Mouse (Mus musculus): ENCODE data around the gene Syt7.

Gene Syt7

DNA sequence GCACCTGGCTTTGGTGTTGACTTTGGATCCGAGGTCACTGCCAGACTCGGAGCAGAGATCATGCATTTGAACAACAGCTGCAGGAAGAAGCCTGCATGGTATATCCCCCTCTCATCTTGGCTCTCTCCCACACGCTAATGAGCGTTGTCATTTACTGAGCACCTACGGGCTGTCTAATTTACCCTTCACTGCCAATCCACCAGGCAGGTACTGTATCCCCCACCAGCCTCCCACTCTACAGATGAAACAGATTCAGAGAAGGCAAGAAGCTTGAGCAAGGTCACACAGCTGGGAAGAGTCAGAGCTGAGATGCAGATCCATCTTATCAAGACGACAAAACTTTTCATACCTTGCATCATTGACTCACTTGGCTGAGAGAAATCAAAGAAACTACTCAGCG is 72.7 kb downstream of the Syt7 start:
- DNase-seq = no peak

DNA sequence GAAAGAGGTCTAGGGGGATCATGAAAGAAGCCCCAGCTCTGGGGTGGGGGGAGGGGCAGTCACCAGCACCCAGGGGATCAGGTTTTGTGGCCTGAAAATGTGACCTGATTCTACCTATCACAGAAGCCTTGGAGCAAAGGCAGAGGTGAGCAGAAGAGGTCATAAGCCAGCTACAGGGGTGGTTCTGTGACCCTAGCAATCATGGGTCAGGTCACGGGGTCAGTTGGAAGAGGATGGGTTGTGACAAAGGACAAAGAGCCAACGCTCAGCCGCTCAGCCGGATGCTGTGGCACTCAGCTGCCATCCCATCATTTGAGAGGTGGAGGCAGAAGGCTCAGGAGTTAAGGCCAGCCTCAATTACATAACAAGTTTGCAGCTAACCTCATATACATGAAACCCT is 75.5 kb downstream of the Syt7 start:
- DNase-seq = no peak

DNA sequence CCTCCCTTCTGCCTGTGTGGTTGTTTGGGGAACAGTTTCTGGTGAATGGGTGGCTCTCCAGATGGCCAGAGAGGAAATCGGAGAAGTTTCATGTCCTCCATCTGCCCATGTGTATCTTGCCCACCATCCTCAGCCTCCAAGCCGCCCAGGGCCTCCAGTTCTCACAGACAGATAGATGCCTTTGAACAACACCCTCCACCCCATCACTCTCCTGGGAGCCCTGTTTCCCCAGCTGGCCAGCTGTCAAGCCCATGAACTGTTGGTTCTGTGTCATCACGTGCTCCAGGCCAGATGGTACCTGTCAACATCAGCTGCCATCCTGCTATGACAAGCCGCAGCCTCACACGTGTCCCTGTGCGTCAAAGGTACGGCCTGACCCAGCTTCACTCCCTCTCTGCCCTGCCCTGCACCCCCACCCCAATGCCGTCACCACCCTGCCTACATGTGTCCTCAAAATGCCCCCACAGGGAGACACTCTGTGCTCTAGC is 80.3 kb downstream of the Syt7 start:
- peak; percentile 53 for DNase-seq

DNA sequence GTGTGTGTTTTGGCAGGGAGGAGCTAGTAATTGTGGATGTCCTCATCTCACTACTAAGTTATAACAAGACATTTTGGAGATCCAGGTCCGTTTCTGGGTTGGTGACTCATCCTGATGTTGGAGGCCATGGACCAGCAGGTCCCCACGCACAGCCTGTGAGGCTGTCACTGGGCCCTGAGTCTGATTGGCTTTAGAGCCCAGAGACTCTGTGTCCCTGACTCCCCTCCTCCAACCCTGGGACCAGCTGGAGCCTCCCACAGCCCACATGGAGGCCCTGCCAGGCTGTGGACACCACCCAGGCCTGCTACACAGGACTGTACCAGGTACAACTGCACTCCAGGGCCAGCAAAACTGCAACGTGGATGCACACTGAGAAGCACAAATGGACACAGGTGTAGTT is 84.1 kb downstream of the Syt7 start:
- DNase-seq = no peak

DNA sequence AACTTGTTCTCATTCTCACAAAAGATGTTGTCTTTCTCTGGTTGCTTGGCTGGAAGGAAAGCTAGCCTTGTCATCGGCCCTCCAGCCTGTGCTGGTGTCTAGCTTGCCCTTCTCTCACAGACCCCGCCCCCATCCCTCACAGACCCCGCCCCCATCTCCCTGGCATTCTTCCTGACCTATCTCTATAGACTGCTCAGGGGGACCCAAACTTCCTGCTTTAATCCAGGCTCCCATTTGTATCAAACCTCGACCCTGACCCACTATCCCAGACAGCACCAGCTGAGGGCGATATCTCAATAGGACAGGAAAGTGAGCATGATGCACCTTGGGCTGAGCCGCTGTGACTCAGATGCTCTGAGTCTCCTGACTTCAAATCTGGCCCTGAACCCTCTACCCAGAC is 84.9 kb downstream of the Syt7 start:
- DNase-seq = no peak

DNA sequence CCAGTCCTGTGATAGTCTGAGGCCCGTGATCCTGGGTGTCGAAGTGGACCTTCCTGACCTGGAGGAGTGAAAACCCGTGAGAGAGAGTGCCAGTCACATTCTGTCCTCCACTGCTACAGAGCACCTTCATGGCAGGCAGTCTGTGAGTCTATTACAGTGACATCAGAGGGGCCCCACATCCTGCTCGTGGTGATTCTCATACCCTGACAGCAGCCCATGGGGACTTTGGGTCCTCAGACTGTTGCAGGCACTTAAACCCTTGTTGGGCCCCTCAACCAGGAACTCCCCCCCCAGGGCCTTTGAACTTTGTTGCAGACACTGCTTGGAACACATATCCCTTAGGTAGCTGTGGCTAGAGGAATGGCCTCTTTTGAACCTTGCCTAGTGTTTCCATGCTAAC is 90.7 kb downstream of the Syt7 start:
- DNase-seq = no peak

DNA sequence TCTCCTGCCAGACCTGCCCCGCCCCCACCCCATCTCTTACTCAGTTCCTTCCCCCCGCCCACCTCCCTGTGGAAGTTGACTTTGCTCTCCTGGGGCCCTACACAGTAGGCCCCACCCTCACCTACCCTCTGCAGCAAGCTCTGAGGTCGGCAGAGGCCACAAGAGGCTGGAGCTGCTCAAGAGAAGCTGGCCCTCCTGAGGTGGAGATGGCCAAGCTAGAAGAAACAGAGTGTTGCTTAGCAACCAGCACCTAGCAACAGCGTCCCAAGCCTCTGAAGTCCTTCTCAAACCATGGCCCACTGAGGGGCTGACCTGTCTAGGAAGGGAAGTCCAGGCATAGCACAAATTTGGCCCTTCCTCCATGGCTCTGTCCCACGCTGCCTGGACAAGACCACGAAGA is 93.8 kb downstream of the Syt7 start, which contains the start of gene Ppp1r32:
Gene Ppp1r32, minus strand, starts transcription at position 226 of the 400 bp plus-strand sequence.
- no peak for DNase-seq

DNA sequence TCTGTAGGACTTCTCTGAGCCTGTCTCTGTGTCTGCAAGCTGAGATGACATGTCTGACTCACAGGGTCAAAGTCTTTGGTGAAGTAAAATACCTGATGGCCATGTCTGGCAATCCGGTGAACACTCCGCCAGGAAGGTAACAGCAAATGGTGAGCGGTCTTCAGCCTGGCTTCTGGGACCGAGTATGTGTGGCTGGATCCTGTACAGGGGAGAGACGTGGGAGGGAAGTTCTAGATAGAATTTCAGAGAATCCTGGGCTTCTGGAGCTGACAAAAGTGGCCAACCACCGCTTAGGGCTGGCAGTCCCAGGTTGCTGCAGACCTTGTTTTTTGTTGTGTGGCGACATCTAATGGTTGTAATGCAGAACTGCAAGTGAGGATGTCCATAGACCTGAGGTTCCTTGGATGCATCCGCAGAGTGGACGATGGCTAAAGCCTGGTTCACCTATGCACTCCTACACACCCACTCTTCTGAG is 97.4 kb downstream of the Syt7 start:
- peak; percentile 55 for DNase-seq

DNA sequence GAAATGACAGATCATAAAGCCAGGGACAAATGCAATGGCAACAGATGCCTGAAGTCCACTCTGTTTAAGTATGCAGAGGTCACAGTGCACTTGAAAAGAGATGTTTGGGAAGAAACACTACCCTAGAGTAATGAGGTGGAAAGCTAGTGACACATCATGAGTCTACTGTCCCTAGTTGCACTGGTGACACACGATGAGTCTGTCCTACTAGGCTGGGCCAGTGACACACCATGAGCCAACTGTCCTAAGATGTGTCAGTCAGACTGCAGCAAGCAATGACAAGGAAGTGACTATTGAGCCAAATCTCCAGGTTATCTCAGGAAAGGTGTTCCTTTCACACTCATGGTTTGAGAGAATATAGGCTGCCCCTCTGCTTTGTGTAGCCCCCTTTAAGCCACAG is 106.8 kb downstream of the Syt7 start:
- no peak for DNase-seq

DNA sequence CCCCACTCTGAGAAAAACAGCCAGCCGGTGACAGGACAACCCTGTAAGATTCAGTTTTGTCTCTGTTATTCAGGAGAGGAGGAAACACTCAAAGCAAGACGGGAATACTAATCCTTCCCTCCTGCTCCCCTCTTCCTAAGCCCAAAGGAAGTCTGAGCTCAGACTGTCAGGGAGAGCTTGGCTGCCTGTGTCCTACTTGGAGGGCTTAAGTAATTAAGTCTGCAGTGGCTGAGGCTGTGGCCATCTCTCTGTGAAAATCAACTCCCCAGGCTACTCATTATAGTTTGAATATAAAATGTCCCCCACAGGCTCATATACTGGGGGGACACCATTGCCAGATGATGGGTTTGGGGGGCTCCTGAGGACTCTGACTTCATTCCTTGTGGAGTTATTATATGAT is 108.1 kb downstream of the Syt7 start:
- DNase-seq = no peak

DNA sequence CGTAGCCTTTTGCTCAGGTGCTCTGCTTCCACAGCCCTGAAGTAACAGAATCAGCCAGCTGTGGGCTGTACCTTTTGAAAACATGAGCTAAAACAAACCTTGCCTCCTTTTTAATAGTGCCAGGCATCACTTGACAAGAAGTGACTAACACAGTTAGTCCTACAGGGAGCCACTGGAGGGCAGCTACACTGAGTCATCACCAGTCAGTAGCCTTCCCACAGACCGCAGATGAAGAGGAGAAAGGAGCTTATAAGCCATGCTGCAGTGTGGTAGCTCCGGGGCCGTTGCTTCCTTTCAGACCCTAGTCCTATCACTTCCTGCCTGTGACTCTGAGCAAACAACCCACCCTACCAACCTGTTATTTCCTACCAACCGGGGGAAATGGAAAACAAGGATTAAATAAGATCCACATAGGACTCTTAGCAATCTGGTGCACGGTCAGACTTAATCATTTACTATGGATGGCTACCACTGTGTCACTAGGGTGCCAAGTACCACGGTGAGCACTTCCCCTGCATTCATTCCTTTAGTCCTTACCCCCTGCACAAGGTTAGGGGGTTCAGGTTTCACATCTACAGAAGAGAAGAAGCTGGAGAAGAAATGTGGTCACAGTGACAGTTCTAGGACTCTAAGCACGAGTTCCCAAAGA is 108.7 kb downstream of the Syt7 start:
- DNase-seq = no peak

DNA sequence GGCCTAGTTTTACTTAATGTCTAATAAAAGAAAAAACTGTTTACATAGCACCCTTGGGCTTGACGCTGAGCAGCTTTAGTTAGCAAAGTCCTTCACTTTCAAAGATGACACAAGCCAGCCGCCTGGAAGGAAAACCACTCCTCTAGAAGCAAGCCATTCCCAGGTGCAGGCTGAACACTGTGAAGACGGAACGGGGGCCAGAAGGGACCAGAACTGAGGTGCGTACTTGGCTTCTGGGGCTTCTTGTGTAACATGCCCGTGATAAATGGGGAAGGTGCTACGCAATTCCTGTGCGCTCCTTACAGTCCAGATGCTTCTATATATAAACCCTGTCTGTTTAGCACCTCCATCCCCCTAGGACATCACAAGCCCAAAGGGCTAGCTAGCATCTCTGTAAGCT is 111.7 kb downstream of the Syt7 start:
- no peak for DNase-seq

DNA sequence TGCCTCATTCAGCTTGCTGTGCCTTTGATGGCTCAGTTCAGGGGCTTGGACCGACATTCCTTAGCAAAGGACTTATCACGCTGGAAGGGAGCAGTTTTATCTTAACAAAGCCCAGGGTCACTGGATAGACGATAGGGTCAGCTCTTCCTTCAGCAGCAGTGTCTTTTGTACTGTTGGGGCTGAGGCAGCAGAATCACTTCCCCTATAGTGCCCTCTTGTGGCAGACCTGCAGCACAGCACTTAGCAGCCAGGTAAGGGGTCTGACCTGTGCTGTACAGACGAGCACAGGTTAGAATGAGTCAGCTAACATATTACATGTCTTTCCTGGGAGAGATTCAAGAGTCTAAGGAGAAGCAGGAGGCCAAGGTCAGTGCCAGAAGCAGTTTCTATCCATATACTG is 113.7 kb downstream of the Syt7 start:
- DNase-seq = peak; percentile 50
